Mouse (Mus musculus): ENCODE results near the gene Sema4b.

The Sema4b gene

DNA sequence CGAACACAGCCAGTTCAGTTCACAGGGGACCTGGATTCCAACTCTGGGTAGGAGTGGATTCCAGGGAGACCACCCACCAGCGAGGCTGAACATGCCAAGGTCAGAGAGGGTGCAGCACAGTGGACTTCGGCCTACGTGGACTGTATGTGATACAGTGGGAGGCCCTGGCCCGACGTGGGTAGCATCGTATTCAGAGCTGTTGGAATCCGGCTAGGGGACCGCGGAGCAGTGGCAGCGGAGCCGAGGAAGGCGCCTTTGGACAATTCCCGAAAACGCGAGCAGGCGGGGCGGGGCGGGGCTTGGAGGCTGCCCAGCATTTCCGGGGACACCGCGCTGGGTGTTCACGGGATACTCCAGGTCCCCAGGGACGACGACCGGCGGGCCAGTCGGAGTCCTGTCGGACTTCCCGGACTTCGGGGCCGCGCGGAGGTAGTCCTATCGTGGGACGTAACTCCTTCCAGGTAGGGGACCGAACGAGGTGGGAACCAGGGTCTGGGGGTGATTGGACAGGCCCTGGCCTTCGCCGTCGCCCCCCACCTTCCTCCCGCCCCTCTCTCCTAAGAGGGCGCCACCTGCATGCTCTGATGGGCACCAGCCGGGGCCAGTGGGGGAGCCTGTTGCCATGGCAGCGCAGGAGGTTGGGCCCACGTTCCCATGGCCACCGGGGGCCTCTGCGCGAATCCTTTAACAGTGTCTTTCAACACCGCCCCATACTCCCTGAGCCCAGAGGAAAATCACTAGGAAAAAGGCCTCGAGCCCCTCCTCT, at the start of gene Sema4b:
Gene Sema4b, plus strand, starts transcription at position 311 of the 766 bp plus-strand sequence.
- peak; percentile 93 for DNase-seq (ENCODE audit: low spot score)

GRCm38 (mm10) chr7:80138375-80138774, 48.3 kb upstream of the Sema4b start:
- no peak for DNase-seq (ENCODE audit: low spot score)

DNA sequence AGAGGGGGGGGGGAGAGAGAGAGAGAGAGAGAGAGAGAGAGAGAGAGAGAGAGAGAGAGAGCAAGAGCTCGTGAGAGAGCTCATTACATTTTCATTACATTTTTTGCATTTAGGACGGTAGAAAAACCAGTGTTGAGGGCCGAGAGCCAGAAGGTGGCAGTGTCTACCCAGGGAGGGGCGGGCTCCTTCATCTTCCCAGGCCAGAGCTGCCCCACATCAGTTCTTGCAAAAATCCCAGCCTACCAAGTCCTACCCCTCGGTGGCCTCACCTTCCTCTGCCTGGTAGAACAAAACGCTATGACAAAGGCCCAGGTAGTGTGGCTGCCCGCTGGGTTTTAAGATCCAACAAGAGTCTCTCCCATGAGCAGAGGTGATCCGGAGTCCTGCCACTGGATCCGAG, 45.8 kb upstream of the Sema4b start:
- peak; percentile 69 for DNase-seq (ENCODE audit: low spot score)

GRCm38 (mm10) chr7:80143331-80144273, 43.0 kb upstream of the Sema4b start:
- DNase-seq (ENCODE audit: low spot score): peak; percentile 83

DNA sequence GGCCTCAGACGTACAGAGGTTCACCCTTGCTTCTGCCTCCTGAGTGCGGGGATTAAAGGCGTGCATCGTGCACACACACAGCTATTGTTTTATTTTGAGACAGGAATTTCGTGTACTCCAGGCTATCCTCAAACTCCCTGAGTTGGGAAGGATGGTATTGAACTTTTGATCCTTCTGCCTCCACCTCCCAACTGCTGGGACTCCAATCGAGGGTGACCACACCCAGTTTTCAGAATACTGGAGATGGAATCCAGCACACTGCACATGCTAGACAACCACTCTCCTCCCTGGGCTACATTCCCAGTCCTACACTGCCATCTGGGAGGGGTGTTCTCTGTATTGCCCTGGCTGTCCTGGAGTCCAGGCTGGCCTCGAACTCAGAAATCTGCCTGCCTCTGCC, 41.9 kb upstream of the Sema4b start:
- no peak for DNase-seq (ENCODE audit: low spot score)

DNA sequence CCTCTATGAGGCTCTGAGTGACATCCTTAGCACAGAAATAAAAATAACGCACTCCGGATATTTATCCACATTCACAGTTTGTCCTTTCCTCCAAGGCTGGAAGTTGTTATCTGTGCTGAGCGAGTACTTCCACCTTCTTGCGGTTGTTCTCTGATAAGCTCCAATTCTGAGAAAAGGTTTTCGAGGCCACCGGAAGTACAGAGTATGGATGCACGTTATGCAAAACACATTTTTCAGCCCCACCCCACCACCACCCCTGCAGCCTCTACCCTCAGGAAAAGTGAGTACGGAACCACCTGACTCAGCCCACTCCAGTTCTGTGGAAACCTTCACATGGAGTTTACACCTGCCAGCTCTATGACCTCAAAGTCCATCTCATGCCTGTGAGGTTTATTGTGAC, 40.6 kb upstream of the Sema4b start:
- DNase-seq (ENCODE audit: low spot score): no peak

DNA sequence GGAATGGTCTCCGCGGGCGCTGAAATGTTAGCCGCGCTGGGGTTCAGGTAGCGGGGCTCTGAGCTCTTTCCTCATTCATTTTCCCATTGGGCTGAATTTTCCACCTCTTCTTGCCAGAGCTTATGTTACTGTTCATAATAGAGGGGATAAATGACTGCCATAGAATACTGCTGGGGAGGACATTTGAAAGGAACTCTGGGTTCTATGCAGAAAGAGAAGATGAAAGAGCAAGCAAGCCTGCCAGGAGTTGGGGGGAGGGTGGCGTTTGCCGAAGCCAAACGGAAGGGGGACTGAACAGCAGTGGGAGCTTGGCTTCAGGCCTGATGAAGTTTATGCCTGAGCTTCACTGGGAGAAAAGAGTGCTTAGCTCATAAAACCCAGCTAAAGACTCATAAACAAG, 37.3 kb upstream of the Sema4b start:
- peak; percentile 69 for DNase-seq (ENCODE audit: low spot score)

DNA sequence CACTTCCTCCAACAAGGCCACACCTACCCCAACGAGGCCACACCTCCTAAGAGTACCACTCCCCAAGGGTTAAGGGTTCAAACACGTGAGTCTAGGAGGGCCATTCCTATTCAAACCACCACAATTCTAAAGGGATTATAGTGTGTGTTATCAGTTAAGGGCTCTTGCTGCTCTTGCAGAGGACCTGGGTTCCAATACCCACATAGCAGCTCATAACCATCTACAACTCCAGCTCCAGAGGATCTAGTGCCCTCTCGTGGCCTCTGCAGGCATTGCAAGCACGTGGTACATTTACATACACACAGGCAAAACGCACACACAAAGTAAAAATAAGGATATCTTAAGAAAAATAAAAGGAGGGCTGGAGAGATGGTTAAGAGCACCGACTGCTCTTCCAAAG, 34.5 kb upstream of the Sema4b start:
- DNase-seq (ENCODE audit: low spot score): no peak

DNA sequence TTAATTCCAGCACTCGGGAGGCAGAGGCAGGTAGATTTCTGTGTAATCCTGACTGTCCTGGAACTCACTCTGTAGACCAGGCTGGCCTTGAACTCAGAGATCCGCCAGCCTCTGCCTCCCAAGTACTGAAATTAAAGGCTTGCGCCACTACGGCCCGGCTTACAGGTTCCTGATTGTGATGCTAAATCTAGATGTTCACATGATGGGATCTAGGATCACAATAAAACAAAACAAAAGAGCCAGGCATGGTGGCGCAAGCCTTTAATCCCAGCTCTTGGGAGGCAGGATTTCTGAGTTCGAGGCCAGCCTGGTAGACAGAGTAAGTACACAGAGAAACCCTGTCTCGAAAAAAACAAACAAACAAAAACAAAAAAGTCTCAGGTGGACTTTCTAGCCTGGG, 33.9 kb upstream of the Sema4b start:
- no peak for DNase-seq (ENCODE audit: low spot score)

GRCm38 (mm10) chr7:80154689-80155088, 32.0 kb upstream of the Sema4b start:
- DNase-seq (ENCODE audit: low spot score): no peak

- peak; percentile 43 for DNase-seq (ENCODE audit: low spot score)
Measured at GRCm38 (mm10) chr7:80156711-80157227, 29.9 kb upstream of the Sema4b start.

DNA sequence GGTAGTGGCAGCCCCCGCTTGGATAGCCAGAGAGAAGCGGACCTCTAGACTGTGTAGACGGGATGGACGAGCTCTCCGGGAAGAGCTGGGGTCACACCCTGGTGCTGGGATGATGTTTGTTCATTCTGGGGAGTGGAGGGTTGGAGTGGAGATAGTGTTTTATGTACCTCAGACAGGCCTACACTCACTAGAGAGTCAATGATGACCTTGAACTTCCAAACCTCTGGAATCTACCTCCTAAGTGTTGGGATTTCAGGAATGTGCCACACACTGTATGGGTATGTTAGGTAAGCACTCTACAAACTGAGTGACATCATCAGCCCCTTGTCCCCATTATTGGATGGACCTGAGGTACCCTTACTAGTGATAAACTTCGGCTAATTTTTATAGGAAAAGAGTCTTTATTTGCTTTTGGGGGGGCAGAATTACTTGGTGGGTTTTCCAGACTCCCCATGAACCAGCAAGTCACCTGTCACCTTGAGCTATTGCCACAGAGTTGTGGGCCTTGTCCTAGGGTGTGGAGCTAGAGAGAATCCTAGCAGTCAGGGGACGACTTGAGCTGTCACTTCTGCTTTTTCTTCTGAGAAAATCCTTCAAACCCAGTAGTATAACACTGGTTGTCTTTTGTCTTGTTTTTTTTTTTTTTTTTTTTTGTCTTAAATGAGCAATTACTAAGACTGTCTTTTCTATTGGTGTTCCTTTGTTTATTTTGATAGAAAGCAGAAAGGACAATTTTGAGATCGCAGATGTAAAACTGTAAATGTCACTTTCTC, 28.0 kb upstream of the Sema4b start:
- DNase-seq (ENCODE audit: low spot score): no peak

DNA sequence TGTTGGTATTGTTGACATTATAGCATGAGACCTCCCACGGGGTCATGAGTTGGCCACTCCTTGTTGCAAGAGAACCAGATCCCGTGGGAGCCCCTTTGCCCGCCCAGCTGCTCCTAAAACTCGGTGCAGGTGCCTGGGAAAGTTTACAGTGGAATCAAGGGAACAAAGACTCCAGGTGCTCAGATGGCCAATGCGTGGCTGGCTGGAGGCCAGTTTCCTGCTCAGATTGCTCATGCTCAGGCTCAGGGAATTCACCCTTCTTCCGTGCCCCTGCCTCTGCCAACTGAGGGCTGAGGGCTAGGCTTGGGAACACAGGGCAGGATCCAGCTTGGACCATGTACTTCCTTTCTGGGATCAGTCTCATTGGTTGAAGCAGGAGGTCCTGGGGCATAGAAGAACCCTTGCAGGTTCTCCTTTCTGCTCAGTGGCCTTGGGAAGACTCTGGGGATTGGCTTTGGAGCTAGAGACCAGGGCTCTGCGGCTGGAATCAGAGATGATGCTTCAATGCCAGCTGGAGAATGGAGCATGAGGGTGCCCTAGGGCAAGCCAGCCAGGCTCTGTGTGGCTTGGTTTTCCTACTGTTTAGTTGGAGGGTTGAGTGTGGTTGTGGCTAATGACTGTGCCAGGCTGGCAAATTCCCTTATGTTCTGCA, 26.2 kb upstream of the Sema4b start:
- no peak for DNase-seq (ENCODE audit: low spot score)

GRCm38 (mm10) chr7:80160945-80161306, 25.7 kb upstream of the Sema4b start:
- peak; percentile 29 for DNase-seq (ENCODE audit: low spot score)

- no peak for DNase-seq (ENCODE audit: low spot score)
Measured at GRCm38 (mm10) chr7:80165432-80165831, 21.2 kb upstream of the Sema4b start.

DNA sequence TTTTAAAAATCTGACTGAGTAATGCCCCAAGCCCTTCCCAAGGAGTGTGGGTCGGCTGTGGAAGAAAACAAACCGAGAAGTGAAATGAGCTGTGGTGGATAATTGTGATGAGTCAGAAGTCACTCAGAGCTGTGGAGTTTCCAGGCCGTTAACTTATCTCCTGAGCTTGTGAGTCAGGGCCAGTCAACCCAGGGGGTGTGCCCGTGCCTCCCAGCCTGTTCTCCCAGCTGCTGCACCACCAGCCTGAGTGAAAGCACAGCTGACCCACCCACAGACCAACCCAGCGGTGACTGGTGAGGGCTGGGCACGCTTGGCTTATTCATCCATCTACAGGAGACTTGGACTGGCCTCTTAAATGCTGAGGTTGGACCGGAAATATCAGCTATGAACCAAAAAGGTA, 19.9 kb upstream of the Sema4b start:
- no peak for DNase-seq (ENCODE audit: low spot score)

DNA sequence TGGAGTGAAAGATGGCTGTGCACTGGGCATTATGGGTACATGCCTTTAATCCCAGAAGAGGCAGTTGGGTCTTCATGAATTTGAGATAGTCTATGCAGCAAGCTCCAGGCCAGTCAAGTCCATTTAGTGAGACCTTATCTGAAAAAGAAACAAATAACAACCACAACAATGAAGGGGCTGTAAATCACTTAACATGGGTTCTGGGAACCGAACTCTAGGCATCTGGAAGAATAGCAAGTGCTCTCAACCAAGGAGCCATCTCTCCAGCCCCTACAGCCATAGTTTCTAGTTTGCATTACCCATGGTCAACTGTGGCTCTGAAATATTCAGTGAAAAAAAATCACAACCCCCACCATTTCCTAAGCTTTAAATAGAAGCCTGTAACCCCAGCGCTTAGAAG, 16.8 kb upstream of the Sema4b start:
- DNase-seq (ENCODE audit: low spot score): no peak

DNA sequence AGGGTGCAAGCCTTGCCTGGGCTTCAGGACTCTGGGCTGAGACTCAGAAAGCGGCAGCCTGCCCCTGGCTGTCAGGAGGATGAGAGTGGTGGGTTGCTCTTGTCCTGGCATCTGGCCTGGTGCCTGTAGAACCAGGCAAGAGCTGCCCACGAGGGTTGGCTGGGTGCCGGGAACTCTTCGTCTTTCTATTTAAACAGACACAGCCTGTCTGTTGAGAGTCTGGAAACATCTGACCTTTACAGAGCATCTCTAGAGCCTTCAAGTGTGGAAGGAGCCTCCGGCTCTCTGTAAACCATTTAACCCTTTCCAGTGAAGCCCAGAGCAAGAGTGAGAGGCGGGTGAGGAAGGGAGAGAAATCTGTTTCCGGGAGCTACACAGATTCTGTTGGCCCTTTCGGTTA, 15.3 kb upstream of the Sema4b start:
- peak; percentile 71 for DNase-seq (ENCODE audit: low spot score)

- DNase-seq (ENCODE audit: low spot score): no peak
Measured at GRCm38 (mm10) chr7:80172069-80172956, 14.3 kb upstream of the Sema4b start.

GRCm38 (mm10) chr7:80176159-80176558, 10.5 kb upstream of the Sema4b start:
- no peak for DNase-seq (ENCODE audit: low spot score)

DNA sequence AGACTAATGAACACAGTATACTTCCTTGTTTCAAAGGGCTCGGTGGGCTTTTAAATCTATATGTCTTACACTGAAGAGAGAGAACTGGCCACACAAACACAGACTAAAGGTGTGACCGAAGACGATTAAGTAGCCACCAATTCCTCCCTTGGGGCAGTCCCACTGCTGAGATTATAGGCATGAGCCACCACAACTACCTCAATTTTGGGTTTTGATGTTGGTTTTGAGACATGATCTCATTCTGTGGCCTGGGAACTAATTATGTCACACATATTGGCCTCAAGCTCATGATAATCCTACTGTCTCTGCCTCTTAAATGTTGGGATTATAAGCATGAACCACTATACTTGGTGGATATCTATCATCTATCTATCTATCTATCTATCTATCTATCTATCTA, 9.2 kb upstream of the Sema4b start:
- no peak for DNase-seq (ENCODE audit: low spot score)

Data from layer of hippocampus, adult 11-12 months (tissue).